Mouse (Mus musculus): ENCODE data around the gene Il2. TPM values are rescaled to one million over a fixed set of nuclear protein-coding genes. Genes with fewer than 3 reads are reported as not detected.

Il2 gene
- total RNA-seq, 2 experiments from 2014 or later, result not detected

Other genes with a start within 250 kb of the Il2 start
- gene Adad1, start 62.4 kb downstream of the Il2 start, total RNA-seq (2021), result not detected
- gene Il21, start 106.7 kb upstream of the Il2 start, total RNA-seq (2021), result under 1 TPM in 1 of 2 experiments, not detected in 1; 0.18 TPM
- gene Bbs12, start 186.6 kb upstream of the Il2 start, total RNA-seq (2021), result 1 to 10 TPM; 4.8 to 5.6 TPM
- gene Cetn4, start 186.7 kb upstream of the Il2 start, total RNA-seq (2021), result 1 to 10 TPM; 7.4 to 8.4 TPM
- gene Fgf2, start 222.4 kb upstream of the Il2 start, total RNA-seq (2021), result 1 to 10 TPM; 3.8 to 4.5 TPM